ENCODE assay signal across 8 mouse cellular contexts in genomic region chr8:120525832-120526231, GRCm38 (mm10).
A peak's percentile ranks its signal among the peaks of the same experiment; 100 is the strongest.
DNase-seq lines count a peak whose midpoint lies in the region; ATAC-seq and TF ChIP-seq lines count a peak whose summit lies in the region.

No protein-coding gene starts in this region.

- H3K9me3 ChIP-seq in neural tube, embryonic 12.5 days, result no peaks in the 10 kb centered on the region
- H3K9me3 ChIP-seq in hindbrain, embryonic 13.5 days, result no peaks in the 10 kb centered on the region

- intact Hi-C loops in gastrocnemius, adult 2 months (cut with DNase I), result no loop called here
- intact Hi-C loops in gastrocnemius, postnatal 14 days (cut with DNase I; ENCODE audit: low total_unique reads), result loop anchor here (10.0 kb wide), 1 partner anchor 201 kb away; no protein-coding TSS in a partner anchor

- no peak overlapping the region for H3K4me2 ChIP-seq in neural tube, embryonic 12.5 days (replicated peaks)
- H3K4me2 ChIP-seq in hindbrain, embryonic 13.5 days, result no peak overlapping the region

- peaks cover 85% of the 10 kb centered on the region for H3K4me1 ChIP-seq in neural tube, embryonic 12.5 days
- peaks cover 84% of the 10 kb centered on the region for H3K4me1 ChIP-seq in hindbrain, embryonic 13.5 days (replicated peaks)

- H3K9ac ChIP-seq in neural tube, embryonic 12.5 days, result 0 out of 2 replicates have a peak overlapping the region, but pooled peaks have one; percentile 18
- peak overlapping the region; percentile 51 for H3K9ac ChIP-seq in hindbrain, embryonic 13.5 days

- no peaks in the 10 kb centered on the region for H3K36me3 ChIP-seq in neural tube, embryonic 12.5 days
- no peaks in the 10 kb centered on the region for H3K36me3 ChIP-seq in hindbrain, embryonic 13.5 days

- DNase-seq in gastrocnemius, adult 2 months, result peak; percentile 77
- no peak for DNase-seq in gastrocnemius, postnatal 14 days
- DNase-seq in neural tube, embryonic 10.5 days (ENCODE audit: extremely low spot score, low spot score), result no peak
- no peak for DNase-seq in right cerebral cortex, postnatal 14 days
- no peak for DNase-seq in Muller cell, postnatal 12 days (ENCODE audit: inconsistent ontology term)
- DNase-seq in lung, postnatal 36 days, result no peak

- H3K27me3 ChIP-seq in neural tube, embryonic 12.5 days (replicated peaks), result no peaks in the 10 kb centered on the region
- no peaks in the 10 kb centered on the region for H3K27me3 ChIP-seq in hindbrain, embryonic 13.5 days

- H3K4me3 ChIP-seq in gastrocnemius, adult 2 months, result no peak overlapping the region
- no peak overlapping the region for H3K4me3 ChIP-seq in neural tube, embryonic 12.5 days
- H3K4me3 ChIP-seq in hindbrain, embryonic 13.5 days, result no peak overlapping the region

- no peak for ATAC-seq in neural tube, embryonic 12.5 days (ENCODE audit: low FRiP score, low read depth)
- no peak for ATAC-seq in hindbrain, embryonic 13.5 days (ENCODE audit: low FRiP score)

- no peak for TF ChIP-seq CTCF in gastrocnemius, adult 2 months (IDR thresholded peaks at IDR 0.05)

- 48% methylated on average over 6 of the region's 6 CpGs for WGBS in neural tube, embryonic 12.5 days
- WGBS in hindbrain, embryonic 13.5 days, result 44% methylated on average over 6 of the region's 6 CpGs

- peak overlapping the region; percentile 73 for H3K27ac ChIP-seq in gastrocnemius, adult 2 months
- H3K27ac ChIP-seq in neural tube, embryonic 12.5 days, result no peak overlapping the region
- no peak overlapping the region; the same call in 1 of the 2 replicates for H3K27ac ChIP-seq in hindbrain, embryonic 13.5 days
